Mouse (Mus musculus) ES-Bruce4 (cell line): ENCODE measurements around the gene Foxp1.

ENCODE experiments used
- CTCF ChIP-seq: IDR thresholded peaks from one replicate; pipeline ENCODE4 v1.8.1; 2011; ENCODE audit warnings: low read depth, low read length
- EP300 ChIP-seq: IDR thresholded peaks from 2 replicates; pipeline ENCODE4 v1.6.1; 2011; ENCODE audit warnings: low read depth, low read length; ENCODE audit not compliant: insufficient read depth
- POLR2A ChIP-seq: IDR thresholded peaks from one replicate; pipeline ENCODE4 v1.8.1; 2011; ENCODE audit warnings: low read length; ENCODE audit not compliant: insufficient read depth

DNA sequence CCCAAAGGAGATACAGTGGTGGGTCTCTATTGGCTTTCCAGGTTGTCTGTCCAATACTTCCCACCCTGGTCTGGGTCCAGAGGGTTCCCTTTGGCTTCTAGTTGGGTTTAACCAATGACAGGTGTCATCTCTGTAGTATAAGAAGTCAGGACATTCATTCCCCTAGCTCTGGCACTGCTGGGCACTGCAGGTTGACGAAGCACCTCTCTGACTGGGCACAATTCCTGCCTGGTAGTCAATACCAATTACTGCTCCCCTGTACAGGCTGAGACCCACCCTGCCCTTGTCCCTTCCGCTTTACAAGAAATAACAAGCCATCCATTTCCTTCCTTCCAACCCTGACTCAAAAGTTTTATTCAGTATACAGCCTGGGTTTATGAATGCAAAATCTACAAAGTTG is 81.9 kb downstream of the Foxp1 start:
- TF ChIP-seq CTCF (no peak), POLR2A (no peak), EP300 (no peak)
